Mouse (Mus musculus) CD4-positive, CD25-positive, alpha-beta regulatory T cell, adult 4 months (primary cell): Measurements from ENCODE around the gene Dleu7. TPM values are rescaled to one million over a fixed set of nuclear protein-coding genes. Genes with fewer than 3 reads are reported as not detected.

ENCODE experiments used
- ATAC-seq: one replicate; pipeline ENCODE4 v1.8.0; 2017
- polyA plus RNA-seq, 2 experiments: library from polyadenylated mRNA; unstranded; fragments of 100-300 nt; shearing (Covaris generic); gene quantifications; one replicate each; pipeline ENCODE4 v1.2.1; 2017

Gene Dleu7
- polyA plus RNA-seq, 2 experiments from 2014 or later: not detected

- no peak for ATAC-seq
Measured at GRCm38 (mm10) chr14:62282974-62283373, 9.9 kb downstream of the Dleu7 start.

DNA sequence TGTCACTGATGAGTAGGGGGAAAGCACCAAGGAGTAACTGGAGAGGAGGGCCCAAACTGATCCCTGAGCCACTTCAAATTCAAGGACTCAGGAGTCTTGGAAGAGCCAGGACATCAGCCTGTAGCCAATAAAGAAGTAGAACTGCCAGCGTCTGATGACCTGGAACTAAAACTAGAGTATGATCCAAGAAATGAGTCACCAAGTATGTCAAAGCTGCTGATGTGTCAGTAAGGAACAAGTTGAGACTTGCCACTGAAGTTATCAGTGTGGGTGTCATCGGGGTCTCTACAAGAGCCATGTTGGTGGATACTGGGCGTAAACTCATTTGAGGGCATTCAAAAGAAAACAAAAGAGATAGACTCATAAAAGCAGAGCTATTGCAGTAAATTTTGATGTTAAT, 19.2 kb downstream of the Dleu7 start:
- no peak for ATAC-seq

GRCm38 (mm10) chr14:62270698-62271396, 22.0 kb downstream of the Dleu7 start:
- no peak for ATAC-seq

DNA sequence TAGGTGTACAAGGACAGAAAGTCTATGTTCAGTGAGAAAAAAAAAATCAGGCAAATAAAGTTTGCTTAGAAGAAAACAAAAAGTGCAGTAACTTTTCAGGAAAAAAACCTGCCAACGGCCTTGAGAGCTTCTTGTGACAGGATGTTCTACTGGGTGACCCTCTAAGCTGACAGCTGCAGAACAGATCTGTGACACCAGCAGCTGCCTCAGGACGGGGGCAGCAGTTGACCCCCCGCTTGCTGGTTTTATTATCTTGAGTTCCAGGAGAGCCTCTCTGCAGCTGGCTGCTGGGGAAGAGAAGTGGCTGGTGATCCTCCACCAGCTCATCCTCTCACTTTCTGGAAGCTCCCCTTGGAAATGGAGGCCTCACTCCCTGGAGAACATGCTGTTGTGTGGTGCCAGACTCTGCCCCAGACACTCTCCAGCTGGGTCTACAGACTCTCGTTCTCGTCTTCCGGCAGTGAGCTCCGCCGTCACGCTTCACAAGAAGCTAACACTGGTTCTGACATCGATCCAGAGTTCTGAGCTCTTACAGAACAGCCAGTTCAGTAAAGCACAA, 33.8 kb downstream of the Dleu7 start:
- ATAC-seq: no peak

GRCm38 (mm10) chr14:62258125-62258524, 34.7 kb downstream of the Dleu7 start:
- no peak for ATAC-seq

GRCm38 (mm10) chr14:62256066-62256465, 36.8 kb downstream of the Dleu7 start:
- ATAC-seq: no peak

DNA sequence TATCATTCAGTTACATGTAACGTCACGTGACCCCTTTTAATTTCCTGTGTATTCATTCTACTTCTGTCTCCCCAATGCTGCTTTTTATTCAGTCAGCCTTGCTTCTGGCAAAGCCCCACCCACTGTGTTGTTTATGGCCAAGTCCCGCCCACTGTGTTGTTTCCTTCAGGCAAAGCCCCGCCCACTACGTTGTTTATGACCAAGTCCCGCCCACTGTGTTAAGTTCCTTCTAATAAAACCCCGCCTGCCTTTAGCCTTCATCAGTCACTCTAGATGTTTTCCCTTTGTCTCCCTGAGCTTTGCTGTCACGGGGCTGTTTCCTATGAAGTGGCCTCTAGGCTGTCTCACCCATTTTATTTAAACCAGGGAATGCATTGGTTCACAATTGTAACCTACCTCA, 38.5 kb downstream of the Dleu7 start:
- no peak for ATAC-seq

- ATAC-seq: peak; percentile 58
Measured at GRCm38 (mm10) chr14:62251999-62252398, 40.8 kb downstream of the Dleu7 start.

GRCm38 (mm10) chr14:62250046-62250445, 42.8 kb downstream of the Dleu7 start:
- no peak for ATAC-seq

GRCm38 (mm10) chr14:62249251-62249650, 43.6 kb downstream of the Dleu7 start:
- ATAC-seq: no peak

- ATAC-seq: no peak
Measured at GRCm38 (mm10) chr14:62248796-62249195, 44.1 kb downstream of the Dleu7 start.

GRCm38 (mm10) chr14:62248345-62248744, 44.5 kb downstream of the Dleu7 start:
- no peak for ATAC-seq

DNA sequence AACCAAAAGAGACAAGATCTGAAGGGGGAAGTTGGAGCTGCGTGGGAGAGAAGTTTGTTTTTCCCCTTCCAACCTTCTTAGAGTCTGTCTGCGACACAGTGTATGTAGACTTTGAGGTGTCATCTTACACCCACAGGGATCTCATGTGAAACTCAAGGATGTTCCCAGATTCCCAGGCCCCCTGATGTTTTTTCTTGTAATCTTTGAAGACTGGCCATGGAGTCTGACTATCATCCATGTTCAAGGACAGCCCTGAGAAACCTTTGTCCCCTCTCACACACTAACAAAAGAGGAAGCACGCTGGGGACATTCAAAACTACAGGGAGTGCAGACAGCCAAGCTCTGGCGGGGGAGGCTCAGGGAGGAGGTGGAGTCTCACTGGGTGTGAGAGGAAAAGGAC, 47.3 kb downstream of the Dleu7 start:
- ATAC-seq: no peak

DNA sequence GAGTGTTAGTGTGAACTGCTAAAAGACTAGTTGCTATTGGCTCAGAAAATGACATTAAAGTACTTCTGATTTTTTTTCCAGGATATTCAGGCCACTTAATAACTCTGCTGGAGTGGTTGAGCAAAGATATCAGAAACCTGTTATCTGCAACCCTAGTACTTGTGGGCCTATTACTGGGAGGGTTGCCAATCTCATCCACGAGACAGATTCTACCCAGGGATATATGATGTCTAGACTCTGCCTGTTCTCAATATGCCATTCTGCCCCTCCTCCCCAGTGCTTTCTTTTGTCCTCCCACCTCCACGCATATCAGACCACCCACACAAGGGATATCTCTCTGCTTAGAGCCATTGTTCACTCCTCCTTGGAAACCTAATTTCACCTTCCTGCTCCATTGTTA, 49.3 kb downstream of the Dleu7 start:
- no peak for ATAC-seq

GRCm38 (mm10) chr14:62235969-62236368, 56.9 kb downstream of the Dleu7 start:
- ATAC-seq: no peak

- no peak for ATAC-seq
Measured at GRCm38 (mm10) chr14:62235214-62235613, 57.6 kb downstream of the Dleu7 start.

DNA sequence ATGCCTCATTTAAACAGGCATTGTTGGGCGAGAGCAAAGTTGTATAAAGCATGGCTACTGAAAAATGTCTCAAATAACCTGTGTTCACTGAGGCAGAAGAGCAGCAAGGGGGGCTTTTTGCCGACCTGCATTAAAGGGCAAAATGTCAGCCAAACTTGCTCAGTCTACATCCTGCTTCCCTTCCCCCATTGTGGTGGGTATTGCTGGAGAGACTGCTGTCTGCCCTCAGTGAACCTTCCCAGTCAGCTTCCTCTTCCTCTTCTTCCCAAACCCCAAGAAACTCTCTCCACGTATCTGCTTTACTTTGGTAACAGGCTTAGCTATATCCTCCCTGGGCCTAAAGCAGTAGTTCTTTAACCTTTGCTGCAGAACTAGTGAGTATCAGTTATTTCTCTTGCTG, 61.9 kb downstream of the Dleu7 start:
- no peak for ATAC-seq

GRCm38 (mm10) chr14:62227101-62227500, 65.7 kb downstream of the Dleu7 start:
- no peak for ATAC-seq

DNA sequence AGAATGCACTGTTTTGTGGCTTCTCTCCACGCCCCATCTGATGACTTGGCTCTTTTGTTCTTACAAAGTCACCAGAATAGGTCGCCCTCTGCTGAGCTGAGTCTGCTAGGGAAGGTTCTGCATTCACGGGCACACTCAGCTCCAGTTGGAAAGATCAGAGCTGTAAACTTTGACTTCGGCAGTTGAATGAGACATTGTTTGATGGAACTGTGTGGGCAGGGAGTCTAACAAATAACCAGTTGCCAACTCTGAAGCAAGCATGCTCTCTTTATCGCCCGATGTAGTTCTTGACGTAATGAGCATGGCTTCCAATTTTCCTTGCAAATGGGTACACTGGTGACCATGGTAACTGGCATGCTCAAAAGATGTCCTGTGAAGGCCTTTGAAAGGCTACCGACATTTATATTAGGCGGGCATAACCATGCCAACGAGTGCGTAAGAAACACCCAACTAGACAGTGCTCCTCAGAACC, 66.2 kb downstream of the Dleu7 start:
- no peak for ATAC-seq

Other genes starting within 250 kb of the Dleu7 start
- 10 to 100 TPM; 24.5 to 34.1 TPM for gene Rnaseh2b, start 458 bp downstream of the Dleu7 start, polyA plus RNA-seq
- gene Gucy1b2, start 163.2 kb upstream of the Dleu7 start, polyA plus RNA-seq: not detected